Mouse (Mus musculus): Measurements from ENCODE around the gene Sdhb. TPM values are rescaled to one million over a fixed set of nuclear protein-coding genes. Genes with fewer than 3 reads are reported as not detected.

The Sdhb gene
- polyA plus RNA-seq, 1 experiment from 2014 or later, result 438 TPM

GRCm38 (mm10) chr4:140958319-140958718 is 2.7 kb upstream of the Sdhb start:
- Histone ChIP-seq H3K27ac (ENCODE audit: low read length) (no peak overlapping the region), H3K36me3 (ENCODE audit: control insufficient read depth, insufficient read depth) (no peaks in the 10 kb centered on the region), H3K4me3 (replicated peaks; ENCODE audit: low read length) (no peak overlapping the region), H3K9me3 (ENCODE audit: control insufficient read depth, low read length) (no peaks in the 10 kb centered on the region), H3K9ac (replicated peaks; ENCODE audit: low read depth, low read length) (no peak overlapping the region), H3K4me1 (replicated peaks; ENCODE audit: control insufficient read depth, insufficient read depth, low read length) (peaks cover 23% of the 10 kb centered on the region), H3K4me2 (ENCODE audit: low read length) (no peak overlapping the region), H3K27me3 (replicated peaks; ENCODE audit: control insufficient read depth, insufficient read depth, low read length) (no peaks in the 10 kb centered on the region)
- WGBS, result 55% methylated on average over 6 of the region's 6 CpGs
- no peak for ATAC-seq

GRCm38 (mm10) chr4:140959128-140959679 is 1.8 kb upstream of the Sdhb start:
- 89% methylated on average over 7 of the region's 7 CpGs for WGBS
- Histone ChIP-seq H3K4me1 (replicated peaks; ENCODE audit: control insufficient read depth, insufficient read depth, low read length) (peaks cover 23% of the 10 kb centered on the region), H3K4me2 (ENCODE audit: low read length) (no peak overlapping the region), H3K27ac (ENCODE audit: low read length) (no peak overlapping the region), H3K36me3 (ENCODE audit: control insufficient read depth, insufficient read depth) (no peaks in the 10 kb centered on the region), H3K9ac (replicated peaks; ENCODE audit: low read depth, low read length) (no peak overlapping the region), H3K9me3 (ENCODE audit: control insufficient read depth, low read length) (no peaks in the 10 kb centered on the region), H3K27me3 (replicated peaks; ENCODE audit: control insufficient read depth, insufficient read depth, low read length) (no peaks in the 10 kb centered on the region), H3K4me3 (replicated peaks; ENCODE audit: low read length) (no peak overlapping the region)
- no peak for ATAC-seq

- Histone ChIP-seq H3K36me3 (ENCODE audit: control insufficient read depth, insufficient read depth) (no peaks in the 10 kb centered on the region), H3K9ac (replicated peaks; ENCODE audit: low read depth, low read length) (no peak overlapping the region), H3K4me3 (replicated peaks; ENCODE audit: low read length) (no peak overlapping the region), H3K27ac (ENCODE audit: low read length) (no peak overlapping the region), H3K4me1 (replicated peaks; ENCODE audit: control insufficient read depth, insufficient read depth, low read length) (peaks cover 27% of the 10 kb centered on the region), H3K27me3 (replicated peaks; ENCODE audit: control insufficient read depth, insufficient read depth, low read length) (no peaks in the 10 kb centered on the region), H3K9me3 (ENCODE audit: control insufficient read depth, low read length) (no peaks in the 10 kb centered on the region), H3K4me2 (ENCODE audit: low read length) (no peak overlapping the region)
- no peak for ATAC-seq
- WGBS, result 83% methylated on average over 10 of the region's 10 CpGs
Measured at GRCm38 (mm10) chr4:140959715-140960479, 1.1 kb upstream of the Sdhb start.

- WGBS, result under 1% methylated on average over 38 of the region's 38 CpGs
- Histone ChIP-seq H3K9me3 (ENCODE audit: control insufficient read depth, low read length) (no peaks in the 10 kb centered on the region), H3K4me2 (ENCODE audit: low read length) (peak overlapping the region; percentile 56), H3K36me3 (ENCODE audit: control insufficient read depth, insufficient read depth) (no peaks in the 10 kb centered on the region; the same call in 1 of the 2 replicates), H3K9ac (replicated peaks; ENCODE audit: low read depth, low read length) (peak overlapping the region; percentile 94), H3K27ac (ENCODE audit: low read length) (peak overlapping the region; percentile 81), H3K4me3 (replicated peaks; ENCODE audit: low read length) (peak overlapping the region; percentile 75), H3K4me1 (replicated peaks; ENCODE audit: control insufficient read depth, insufficient read depth, low read length) (peaks cover 27% of the 10 kb centered on the region), H3K27me3 (replicated peaks; ENCODE audit: control insufficient read depth, insufficient read depth, low read length) (no peaks in the 10 kb centered on the region)
- peak; percentile 4 for ATAC-seq
Measured at GRCm38 (mm10) chr4:140961467-140962206, 634 bp downstream of the Sdhb start.

GRCm38 (mm10) chr4:140962207-140962909 is 1.4 kb downstream of the Sdhb start:
- Histone ChIP-seq H3K9me3 (ENCODE audit: control insufficient read depth, low read length) (no peaks in the 10 kb centered on the region), H3K4me1 (replicated peaks; ENCODE audit: control insufficient read depth, insufficient read depth, low read length) (peaks cover 25% of the 10 kb centered on the region), H3K36me3 (ENCODE audit: control insufficient read depth, insufficient read depth) (no peaks in the 10 kb centered on the region; the same call in 1 of the 2 replicates), H3K4me2 (ENCODE audit: low read length) (peak overlapping the region; percentile 56), H3K4me3 (replicated peaks; ENCODE audit: low read length) (peak overlapping the region; percentile 75), H3K9ac (replicated peaks; ENCODE audit: low read depth, low read length) (peak overlapping the region; percentile 94), H3K27me3 (replicated peaks; ENCODE audit: control insufficient read depth, insufficient read depth, low read length) (no peaks in the 10 kb centered on the region), H3K27ac (ENCODE audit: low read length) (no peak overlapping the region)
- ATAC-seq, result no peak
- 76% methylated on average over 8 of the region's 8 CpGs for WGBS

- ATAC-seq, result no peak
- no peak overlapping the region for H3K4me2 ChIP-seq (ENCODE audit: low read length)
- peaks cover 25% of the 10 kb centered on the region for H3K4me1 ChIP-seq (replicated peaks; ENCODE audit: control insufficient read depth, insufficient read depth, low read length)
- peaks cover 3% of the 10 kb centered on the region; the same call in 1 of the 2 replicates for H3K36me3 ChIP-seq (ENCODE audit: control insufficient read depth, insufficient read depth)
- no peaks in the 10 kb centered on the region for H3K9me3 ChIP-seq (ENCODE audit: control insufficient read depth, low read length)
- no peak overlapping the region for H3K4me3 ChIP-seq (replicated peaks; ENCODE audit: low read length)
- WGBS, result 38% methylated on average over 5 of the region's 5 CpGs
- no peaks in the 10 kb centered on the region for H3K27me3 ChIP-seq (replicated peaks; ENCODE audit: control insufficient read depth, insufficient read depth, low read length)
- H3K9ac ChIP-seq (replicated peaks; ENCODE audit: low read depth, low read length), result peak overlapping the region; percentile 24; the same call in 1 of the 2 replicates
- H3K27ac ChIP-seq (ENCODE audit: low read length), result no peak overlapping the region
Measured at GRCm38 (mm10) chr4:140962950-140963349, 1.9 kb downstream of the Sdhb start.

- no peak for ATAC-seq
- 81% methylated on average over 9 of the region's 9 CpGs for WGBS
- H3K27ac ChIP-seq (ENCODE audit: low read length), result no peak overlapping the region
- no peak overlapping the region for H3K4me3 ChIP-seq (replicated peaks; ENCODE audit: low read length)
- no peaks in the 10 kb centered on the region for H3K27me3 ChIP-seq (replicated peaks; ENCODE audit: control insufficient read depth, insufficient read depth, low read length)
- no peak overlapping the region for H3K9ac ChIP-seq (replicated peaks; ENCODE audit: low read depth, low read length)
- H3K9me3 ChIP-seq (ENCODE audit: control insufficient read depth, low read length), result no peaks in the 10 kb centered on the region
- no peak overlapping the region for H3K4me2 ChIP-seq (ENCODE audit: low read length)
- H3K4me1 ChIP-seq (replicated peaks; ENCODE audit: control insufficient read depth, insufficient read depth, low read length), result peaks cover 25% of the 10 kb centered on the region
- peaks cover 3% of the 10 kb centered on the region; the same call in 1 of the 2 replicates for H3K36me3 ChIP-seq (ENCODE audit: control insufficient read depth, insufficient read depth)
Measured at GRCm38 (mm10) chr4:140963941-140964597, 3.1 kb downstream of the Sdhb start.

GRCm38 (mm10) chr4:140964620-140965019 is 3.6 kb downstream of the Sdhb start:
- no peaks in the 10 kb centered on the region for H3K27me3 ChIP-seq (replicated peaks; ENCODE audit: control insufficient read depth, insufficient read depth, low read length)
- H3K9ac ChIP-seq (replicated peaks; ENCODE audit: low read depth, low read length), result no peak overlapping the region
- no peak for ATAC-seq
- peaks cover 3% of the 10 kb centered on the region; the same call in 1 of the 2 replicates for H3K36me3 ChIP-seq (ENCODE audit: control insufficient read depth, insufficient read depth)
- no peak overlapping the region for H3K4me2 ChIP-seq (ENCODE audit: low read length)
- no peak overlapping the region for H3K27ac ChIP-seq (ENCODE audit: low read length)
- no peak overlapping the region for H3K4me3 ChIP-seq (replicated peaks; ENCODE audit: low read length)
- 6% methylated on average over 7 of the region's 7 CpGs for WGBS
- peaks cover 25% of the 10 kb centered on the region for H3K4me1 ChIP-seq (replicated peaks; ENCODE audit: control insufficient read depth, insufficient read depth, low read length)
- no peaks in the 10 kb centered on the region for H3K9me3 ChIP-seq (ENCODE audit: control insufficient read depth, low read length)

Measured in forebrain, embryonic 16.5 days (tissue).